Mouse (Mus musculus) MEL (cell line): ENCODE measurements around the gene Hoxb9. TPM values are rescaled to one million over a fixed set of nuclear protein-coding genes. Genes with fewer than 3 reads are reported as not detected.

ENCODE experiments used
- DNase-seq: peaks from one replicate; pipeline ENCODE4 v3.0.0; 2011; ENCODE audit warnings: low read depth, low spot score
- H3K27ac ChIP-seq: 2 replicates; pipeline ENCODE4 v1.5.1; 2012; ENCODE audit warnings: low read depth, mild to moderate bottlenecking, control low read depth, low read length, moderate library complexity; ENCODE audit not compliant: control insufficient read depth
- H3K27me3 ChIP-seq, 2 experiments: fragments of 150-350 bp in 1 of 2; sonication (generic) in 1 of 2; 2 replicates each; pipeline ENCODE4 v1.6.1; 2012; ENCODE audit warnings: low read length in 2 of 2, mild to moderate bottlenecking in 2 of 2, improper control_type of control experiment in 1 of 2, moderate library complexity in 1 of 2; ENCODE audit not compliant: insufficient read depth in 2 of 2, control insufficient read depth in 1 of 2
- H3K36me3 ChIP-seq, 2 experiments: 2 replicates each; pipeline ENCODE4 v1.6.1; 2012 to 2014; ENCODE audit warnings: low read length in 2 of 2, improper control_type of control experiment in 1 of 2, inconsistent platforms in 1 of 2, mild to moderate bottlenecking in 1 of 2; ENCODE audit not compliant: insufficient read depth in 2 of 2, control insufficient read depth in 1 of 2
- H3K4me1 ChIP-seq, 2 experiments: fragments of 150-350 bp in 1 of 2; sonication (generic) in 1 of 2; 2 replicates each; pipeline ENCODE4 v1.6.1; 2012; ENCODE audit warnings: low read length in 2 of 2, improper control_type of control experiment in 1 of 2, mild to moderate bottlenecking in 1 of 2; ENCODE audit not compliant: insufficient read depth in 2 of 2, control insufficient read depth in 1 of 2
- H3K4me3 ChIP-seq, 2 experiments: fragments of 150-350 bp in 1 of 2; sonication (generic) in 1 of 2; 2 replicates each; pipeline ENCODE4 v1.5.1; 2012; ENCODE audit warnings: low read depth in 2 of 2, low read length in 2 of 2, mild to moderate bottlenecking in 2 of 2, moderate library complexity in 2 of 2, control low read depth in 1 of 2, improper control_type of control experiment in 1 of 2; ENCODE audit not compliant: control insufficient read depth in 1 of 2, insufficient read depth in 1 of 2
- H3K79me2 ChIP-seq: 2 replicates; pipeline ENCODE4 v1.6.1; 2012; ENCODE audit warnings: mild to moderate bottlenecking, low read length, moderate library complexity; ENCODE audit not compliant: control insufficient read depth, poor library complexity, insufficient read depth
- H3K9ac ChIP-seq: 2 replicates; pipeline ENCODE4 v1.6.1; 2012; ENCODE audit warnings: low read depth, mild to moderate bottlenecking, control low read depth, low read length, moderate library complexity; ENCODE audit not compliant: control insufficient read depth, poor library complexity, severe bottlenecking
- H3K9me3 ChIP-seq: fragments of 150-350 bp; sonication (generic); replicated peaks from 2 replicates; pipeline ENCODE4 v1.6.1; 2012; ENCODE audit warnings: mild to moderate bottlenecking, low read length, improper control_type of control experiment, moderate library complexity; ENCODE audit not compliant: insufficient read depth
- BHLHE40 ChIP-seq: IDR thresholded peaks from 2 replicates; pipeline ENCODE4 v1.6.1; 2012; ENCODE audit warnings: low read depth, mild to moderate bottlenecking, inconsistent platforms, low read length, improper control_type of control experiment, borderline replicate concordance
- CHD1 ChIP-seq: IDR thresholded peaks from 2 replicates; pipeline ENCODE4 v1.6.1; 2012; ENCODE audit warnings: low read depth, mild to moderate bottlenecking, inconsistent platforms, low read length, improper control_type of control experiment
- CHD2 ChIP-seq: IDR thresholded peaks from 2 replicates; pipeline ENCODE4 v1.6.1; 2011; ENCODE audit warnings: low read length, improper control_type of control experiment
- CTCF ChIP-seq, 3 experiments: IDR thresholded peaks in 2 of 3; conservative IDR thresholded peaks in 1 of 3; 2 replicates each; pipeline ENCODE4 v1.5.1; 2011 to 2012; ENCODE audit warnings: low read length in 3 of 3, low read depth in 2 of 3, mild to moderate bottlenecking in 2 of 3, improper control_type of control experiment in 1 of 3, inconsistent platforms in 1 of 3, mixed read lengths in 1 of 3, moderate library complexity in 1 of 3; ENCODE audit not compliant: control insufficient read depth in 1 of 3, insufficient read depth in 1 of 3, poor library complexity in 1 of 3, severe bottlenecking in 1 of 3
- ELF1 ChIP-seq: IDR thresholded peaks from 2 replicates; pipeline ENCODE4 v1.6.1; 2014; ENCODE audit warnings: low read depth, mild to moderate bottlenecking, inconsistent platforms, low read length, improper control_type of control experiment, moderate library complexity
- ETS1 ChIP-seq: IDR thresholded peaks from 2 replicates; pipeline ENCODE4 v1.6.1; 2012; ENCODE audit warnings: low read depth, mild to moderate bottlenecking, inconsistent platforms, low read length, improper control_type of control experiment, moderate library complexity
- GABPA ChIP-seq: IDR thresholded peaks from 2 replicates; pipeline ENCODE4 v1.6.1; 2012; ENCODE audit warnings: low read depth, mild to moderate bottlenecking, inconsistent platforms, low read length, improper control_type of control experiment, moderate library complexity
- GATA1 ChIP-seq: IDR thresholded peaks from 2 replicates; pipeline ENCODE4 v1.6.1; 2011; ENCODE audit warnings: low read depth, low read length, improper control_type of control experiment
- HCFC1 ChIP-seq: IDR thresholded peaks from 2 replicates; pipeline ENCODE4 v1.6.1; 2012; ENCODE audit warnings: low read depth, mild to moderate bottlenecking, inconsistent platforms, low read length, improper control_type of control experiment, moderate library complexity
- JUND ChIP-seq: IDR thresholded peaks from 2 replicates; pipeline ENCODE4 v1.6.1; 2011; ENCODE audit warnings: low read depth, mild to moderate bottlenecking, improper control_type of control experiment, low read length
- KAT2A ChIP-seq: conservative IDR thresholded peaks from 2 replicates; pipeline ENCODE4 v1.6.1; 2012; ENCODE audit warnings: low read depth, low read length, improper control_type of control experiment, inconsistent platforms
- MAFK ChIP-seq: IDR thresholded peaks from 2 replicates; pipeline ENCODE4 v1.6.1; 2011; ENCODE audit warnings: low read depth, mild to moderate bottlenecking, low read length, improper control_type of control experiment, borderline replicate concordance
- MAX ChIP-seq: IDR thresholded peaks from 2 replicates; pipeline ENCODE4 v1.6.1; 2011; ENCODE audit warnings: low read length, improper control_type of control experiment
- MXI1 ChIP-seq: IDR thresholded peaks from 2 replicates; pipeline ENCODE4 v1.6.1; 2011; ENCODE audit warnings: mild to moderate bottlenecking, low read depth, low read length, improper control_type of control experiment
- MYC ChIP-seq: IDR thresholded peaks from 2 replicates; pipeline ENCODE4 v1.6.1; 2011; ENCODE audit warnings: low read depth, mild to moderate bottlenecking, low read length, improper control_type of control experiment, moderate library complexity
- NELFE ChIP-seq: IDR thresholded peaks from 2 replicates; pipeline ENCODE4 v1.6.1; 2011; ENCODE audit warnings: low read depth, low read length, improper control_type of control experiment
- NRF1 ChIP-seq: IDR thresholded peaks from 2 replicates; pipeline ENCODE4 v1.6.1; 2014; ENCODE audit warnings: low read depth, mild to moderate bottlenecking, inconsistent platforms, low read length, improper control_type of control experiment, moderate library complexity; ENCODE audit not compliant: poor library complexity, insufficient read depth, severe bottlenecking
- POLR2AphosphoS2 ChIP-seq: IDR thresholded peaks from 2 replicates; pipeline ENCODE4 v1.6.1; 2011; ENCODE audit warnings: low read length, improper control_type of control experiment
- POLR2AphosphoS5 ChIP-seq: IDR thresholded peaks from 2 replicates; pipeline ENCODE4 v1.6.1; 2012; ENCODE audit warnings: low read depth, borderline replicate concordance, mild to moderate bottlenecking, inconsistent platforms, low read length, moderate library complexity, mixed read lengths
- TBP ChIP-seq: IDR thresholded peaks from 2 replicates; pipeline ENCODE4 v1.8.0; 2011; ENCODE audit warnings: low read depth, low read length, improper control_type of control experiment
- TCF12 ChIP-seq: IDR thresholded peaks from 2 replicates; pipeline ENCODE4 v1.6.1; 2014; ENCODE audit warnings: low read depth, mild to moderate bottlenecking, inconsistent platforms, low read length, improper control_type of control experiment, moderate library complexity
- UBTF ChIP-seq: IDR thresholded peaks from 2 replicates; pipeline ENCODE4 v1.6.1; 2012; ENCODE audit warnings: low read depth, mild to moderate bottlenecking, inconsistent platforms, low read length, improper control_type of control experiment, moderate library complexity, borderline replicate concordance; ENCODE audit not compliant: insufficient read depth
- USF1 ChIP-seq: IDR thresholded peaks from 2 replicates; pipeline ENCODE4 v1.6.1; 2014; ENCODE audit warnings: low read depth, mild to moderate bottlenecking, inconsistent platforms, low read length, improper control_type of control experiment, moderate library complexity
- USF2 ChIP-seq, 2 experiments: IDR thresholded peaks; 2 replicates each; pipeline ENCODE4 v1.6.1; 2011 to 2012; ENCODE audit warnings: improper control_type of control experiment in 2 of 2, low read length in 2 of 2, borderline replicate concordance in 1 of 2, inconsistent platforms in 1 of 2, low read depth in 1 of 2, mild to moderate bottlenecking in 1 of 2; ENCODE audit not compliant: insufficient read depth in 1 of 2
- polyA plus RNA-seq, 2 experiments: library from polyadenylated mRNA; stranded (reverse) in 1 of 2; unstranded in 1 of 2; fragments of >175 nt in 1 of 2; fragments of >200 nt in 1 of 2; gene quantifications; 2 replicates each; pipeline versions ENCODE4 v1.2.1 to v1.2.4; 2012; ENCODE audit warnings: low replicate concordance in 2 of 2, low read depth in 1 of 2; ENCODE audit not compliant: insufficient read length in 2 of 2, insufficient read depth in 1 of 2, missing spikeins in 1 of 2
- total RNA-seq: library from RNA; depleted of rRNA; stranded (reverse); fragments of 300-350 nt; gene quantifications from 2 replicates; pipeline ENCODE4 v1.2.3, GENCODE M21; 2012

Gene Hoxb9
- total and polyA plus RNA-seq, 3 experiments: not detected

GRCm38 (mm10) chr11:96323154-96323553 is 51.9 kb downstream of the Hoxb9 start, which contains the start of gene Hoxb3:
Hoxb3 (plus strand) TSS chr11:96323326.
- TF ChIP-seq BHLHE40: no peak
- TF ChIP-seq UBTF: no peak
- no peak for TF ChIP-seq CHD2
- no peak for TF ChIP-seq KAT2A
- TF ChIP-seq MAFK: no peak
- no peak for TF ChIP-seq ETS1

GRCm38 (mm10) chr11:96324125-96324524 is 52.9 kb downstream of the Hoxb9 start:
- H3K4me3 ChIP-seq: no peak overlapping the region
- H3K9me3 ChIP-seq: no peaks in the 10 kb centered on the region
- H3K9ac ChIP-seq: no peak overlapping the region
- no peak for TF ChIP-seq POLR2AphosphoS2
- TF ChIP-seq GATA1: no peak
- no peak for TF ChIP-seq NELFE
- TF ChIP-seq ELF1: no peak
- TF ChIP-seq TCF12: no peak
- TF ChIP-seq MAFK: no peak
- TF ChIP-seq HCFC1: no peak
- no peak for TF ChIP-seq CTCF (IDR thresholded peaks at IDR 0.05 in 2 of 3, conservative IDR thresholded peaks at IDR 0.05 in 1 of 3; ENCODE audit: control insufficient read depth in 1 of 3, insufficient read depth in 1 of 3, low read depth in 2 of 3, low read length in 3 of 3, poor library complexity in 1 of 3, severe bottlenecking in 1 of 3)
- TF ChIP-seq TBP: no peak
- no peak for TF ChIP-seq GABPA
- no peak for TF ChIP-seq POLR2AphosphoS5
- TF ChIP-seq MAX: no peak
- TF ChIP-seq MYC: no peak
- no peak for TF ChIP-seq NRF1
- no peak for TF ChIP-seq USF1
- no peak for TF ChIP-seq CHD1
- TF ChIP-seq CHD2: no peak
- no peak for TF ChIP-seq JUND
- no peak for TF ChIP-seq USF2 (IDR thresholded peaks at IDR 0.05; ENCODE audit: borderline replicate concordance in 1 of 2, insufficient read depth in 1 of 2, low read depth in 1 of 2, low read length in 2 of 2)
- no peak for TF ChIP-seq MXI1
- no peaks in the 10 kb centered on the region for H3K79me2 ChIP-seq
- H3K27me3 ChIP-seq: peaks cover 5 to 9% of the 10 kb centered on the region in 2 experiments
- no peak overlapping the region for H3K27ac ChIP-seq
- H3K4me1 ChIP-seq: no peaks in the 10 kb centered on the region
- H3K36me3 ChIP-seq: no peaks in the 10 kb centered on the region
- no peak for DNase-seq

More at GRCm38 (mm10) chr11:96323154-96323553, 51.9 kb downstream of the Hoxb9 start, which contains the start of gene Hoxb3:
- no peaks in the 10 kb centered on the region for H3K9me3 ChIP-seq
- H3K36me3 ChIP-seq: no peaks in the 10 kb centered on the region
- no peak within 1 kb of the TSS for H3K27ac ChIP-seq
- no peaks in the 10 kb centered on the region for H3K79me2 ChIP-seq
- no peaks in the 10 kb centered on the region for H3K4me1 ChIP-seq
- H3K27me3 ChIP-seq: peaks cover 5 to 9% of the 10 kb centered on the region in 2 experiments
- H3K4me3 ChIP-seq: no peak within 1 kb of the TSS
- DNase-seq: no peak
- no peak within 1 kb of the TSS for H3K9ac ChIP-seq
